Mouse (Mus musculus): ENCODE measurements around the gene Heatr6.

Gene Heatr6

DNA sequence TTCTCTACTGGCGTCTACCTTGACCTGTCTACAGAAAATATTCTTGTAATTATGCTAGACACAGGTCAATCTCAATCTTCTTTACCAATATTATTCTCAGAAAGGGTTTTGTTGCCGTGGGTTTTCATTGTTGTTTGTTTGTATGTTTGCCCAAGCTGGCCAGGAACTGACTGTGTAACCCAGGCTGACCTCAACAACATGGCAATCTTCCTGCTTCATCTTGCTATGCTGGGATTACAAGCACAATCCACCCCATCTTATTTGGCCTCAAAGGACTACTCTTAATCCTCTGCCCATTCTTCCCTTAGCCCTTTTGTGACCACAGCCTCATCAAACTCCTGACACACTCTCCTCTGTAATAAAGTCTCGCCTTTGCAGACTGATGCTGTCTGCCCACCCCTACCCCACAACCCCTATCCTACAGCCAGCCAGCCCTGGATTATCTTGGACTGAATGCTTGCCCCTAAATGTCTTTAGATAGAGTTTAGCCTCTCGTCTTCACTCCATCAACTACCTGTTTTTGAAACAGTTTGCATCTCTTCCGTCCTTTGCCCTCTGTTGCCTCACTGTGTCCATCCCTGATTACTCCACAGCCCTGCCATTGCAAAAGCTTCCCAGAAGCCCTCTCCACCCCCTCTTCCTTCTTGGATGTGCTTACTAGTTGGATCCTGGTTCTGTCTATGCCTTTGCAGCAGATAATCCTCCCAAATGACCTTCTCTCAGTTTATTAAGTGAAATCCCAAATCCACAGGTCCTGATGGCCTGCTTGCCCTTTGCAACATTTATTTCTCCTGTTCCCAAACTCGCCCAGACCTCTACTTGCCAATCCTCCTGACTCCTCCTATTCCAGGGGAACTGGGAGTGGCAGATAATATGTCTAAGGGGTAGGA lies 5.9 kb upstream of the Heatr6 start:
- DNase-seq: no peak

DNA sequence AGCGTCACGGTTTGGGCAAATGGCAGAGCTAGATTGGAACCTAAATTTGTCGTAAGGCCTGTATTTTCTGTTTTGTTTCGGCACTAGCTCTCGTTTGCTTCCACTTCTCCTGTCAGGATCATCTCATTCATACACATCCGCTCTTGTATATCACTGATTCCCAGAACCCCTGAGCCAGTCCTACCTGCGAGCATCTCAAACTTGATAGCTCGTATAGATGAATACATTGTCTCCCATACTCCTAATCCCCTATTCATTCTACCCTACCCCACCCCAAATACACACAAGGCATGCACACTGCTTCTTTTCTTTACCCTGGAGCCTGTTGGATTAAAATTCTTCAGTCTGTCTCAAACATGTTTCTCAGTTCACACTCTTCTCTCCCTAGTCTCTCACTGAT lies 731 bp downstream of the Heatr6 start:
- DNase-seq: no peak

DNA sequence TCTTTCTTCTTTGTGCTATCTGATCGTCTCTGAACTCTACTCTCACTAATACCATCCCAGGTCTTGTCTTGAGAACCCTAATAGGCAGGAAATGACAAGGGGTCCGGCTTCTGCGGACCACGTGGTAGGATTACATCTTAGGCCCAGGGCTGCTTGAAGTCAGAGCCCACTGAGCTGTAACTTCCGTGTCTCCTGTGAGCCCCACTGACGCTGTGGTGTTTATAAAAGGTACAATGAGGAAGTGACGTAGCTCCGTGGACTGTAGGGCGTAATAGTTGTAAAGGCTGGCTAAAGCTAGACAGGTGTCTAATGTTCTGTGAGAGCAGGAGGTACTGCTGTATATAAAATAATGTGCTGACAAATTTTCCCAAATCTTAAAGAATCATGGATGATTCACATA lies 13.8 kb downstream of the Heatr6 start:
- peak; percentile 39 to 51 for DNase-seq

DNA sequence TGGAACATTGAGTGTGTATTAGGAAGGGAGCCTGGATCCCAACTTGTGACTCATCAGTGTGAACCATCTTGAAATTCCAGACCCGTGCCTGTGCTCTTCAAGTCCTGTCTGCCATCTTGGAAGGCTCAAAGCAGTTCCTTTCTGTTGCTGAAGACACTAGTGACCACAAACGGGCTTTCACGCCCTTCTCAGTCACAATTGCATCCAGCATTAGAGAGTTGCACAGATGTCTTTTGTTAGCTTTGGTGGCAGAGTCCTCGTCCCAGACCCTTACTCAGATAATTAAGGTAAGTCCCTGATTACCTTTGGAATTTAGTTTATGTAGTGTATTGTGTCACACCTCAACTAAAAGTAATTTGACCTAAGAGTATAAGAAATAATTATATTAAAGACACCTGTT lies 15.5 kb downstream of the Heatr6 start:
- no peak for DNase-seq

DNA sequence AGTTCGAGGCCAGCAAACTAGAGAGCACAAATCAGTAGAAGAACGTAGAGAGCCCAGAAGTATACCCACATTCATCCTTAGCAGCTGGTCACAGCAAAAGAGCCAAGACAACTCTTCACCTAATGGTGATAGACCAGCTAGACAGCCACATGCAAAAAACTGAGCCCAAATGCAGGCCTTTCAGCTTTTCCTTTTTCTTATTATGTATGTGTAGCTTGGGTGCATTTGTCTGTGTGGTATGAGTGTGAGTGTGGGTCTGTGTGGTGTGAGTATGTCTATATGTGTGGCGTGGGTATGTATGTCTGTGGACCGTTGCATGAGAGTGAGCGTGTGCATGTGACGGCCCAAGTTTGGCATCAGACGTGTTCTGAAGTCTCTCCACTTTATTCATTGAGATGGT lies 17.5 kb downstream of the Heatr6 start:
- no peak for DNase-seq

DNA sequence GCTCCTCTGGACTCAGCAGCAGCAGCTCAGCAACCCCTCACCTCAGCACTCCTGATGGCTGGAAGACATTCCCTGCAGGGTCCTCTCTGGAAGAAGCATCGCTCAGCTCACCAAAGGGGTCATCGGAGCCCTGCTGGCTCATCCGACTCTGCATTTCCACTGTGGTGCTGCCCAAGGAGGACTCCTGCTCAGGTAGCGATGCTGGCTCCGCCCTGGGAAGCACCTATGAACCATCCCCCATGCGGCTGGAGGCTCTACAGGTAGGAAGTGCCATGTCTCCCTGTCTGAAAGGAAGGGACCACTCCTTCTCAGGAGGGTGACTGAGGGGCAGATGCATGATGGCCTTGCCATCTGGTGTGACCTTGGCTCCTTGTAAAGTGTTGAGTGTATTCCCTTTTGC lies 18.8 kb downstream of the Heatr6 start:
- DNase-seq: no peak

DNA sequence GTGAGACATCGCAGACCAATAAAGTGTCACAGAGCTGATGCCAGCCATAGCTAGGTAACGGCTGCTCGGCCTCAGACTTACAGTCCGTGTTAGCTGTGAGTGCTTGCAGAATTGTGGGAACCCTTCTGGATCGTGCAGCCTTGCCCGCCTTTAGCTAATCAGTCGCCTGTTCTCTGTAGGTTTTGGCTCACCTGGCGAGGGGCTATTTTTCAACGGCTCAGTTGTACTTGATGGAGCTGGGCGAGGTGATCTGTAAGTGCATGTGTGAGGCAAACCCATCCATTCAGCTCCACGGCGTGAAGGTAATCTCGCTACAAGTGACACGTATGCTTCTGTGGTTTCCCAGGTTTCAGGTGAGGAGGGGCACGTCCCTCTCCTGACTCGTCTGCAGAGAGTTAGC lies 20.2 kb downstream of the Heatr6 start:
- DNase-seq: no peak

DNA sequence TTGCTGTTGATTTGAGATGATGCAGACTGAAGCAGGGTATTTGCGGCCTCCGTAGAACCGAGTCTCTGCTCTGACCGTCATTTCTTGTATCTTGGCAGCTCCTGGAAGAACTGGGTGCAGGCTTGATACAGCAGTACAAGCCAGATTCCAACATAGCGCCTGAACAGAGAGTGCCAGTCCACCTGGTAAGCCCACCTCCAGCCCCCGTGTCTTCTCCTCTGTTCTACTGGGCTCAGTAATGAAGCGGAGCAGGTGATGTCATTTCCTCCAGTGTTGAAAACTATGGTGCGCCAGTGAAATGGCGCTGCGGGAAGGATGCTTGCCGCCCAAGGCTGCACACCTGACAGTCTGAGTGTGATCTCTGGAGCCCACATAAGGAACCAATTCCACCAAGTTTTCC lies 20.8 kb downstream of the Heatr6 start:
- DNase-seq: no peak

DNA sequence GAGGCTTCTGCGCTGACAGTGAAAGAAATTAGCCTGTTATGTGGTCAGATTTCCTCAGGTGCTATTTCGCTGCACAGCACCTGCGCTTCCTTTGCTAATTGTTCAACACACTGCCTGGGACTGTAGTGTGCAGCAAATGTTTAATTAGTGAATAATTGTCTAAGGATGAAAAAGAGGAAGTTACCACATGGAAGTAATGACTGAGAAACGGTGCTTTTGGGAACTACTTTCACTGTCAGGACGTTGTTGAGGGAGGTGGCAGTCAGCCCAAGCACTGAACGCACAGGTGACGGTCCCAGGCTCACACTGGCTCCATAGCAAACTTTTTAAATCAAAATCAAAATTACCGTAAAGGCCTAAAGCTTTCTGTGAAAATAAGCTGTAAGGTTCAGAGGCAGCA lies 23.3 kb downstream of the Heatr6 start:
- DNase-seq: no peak

DNA sequence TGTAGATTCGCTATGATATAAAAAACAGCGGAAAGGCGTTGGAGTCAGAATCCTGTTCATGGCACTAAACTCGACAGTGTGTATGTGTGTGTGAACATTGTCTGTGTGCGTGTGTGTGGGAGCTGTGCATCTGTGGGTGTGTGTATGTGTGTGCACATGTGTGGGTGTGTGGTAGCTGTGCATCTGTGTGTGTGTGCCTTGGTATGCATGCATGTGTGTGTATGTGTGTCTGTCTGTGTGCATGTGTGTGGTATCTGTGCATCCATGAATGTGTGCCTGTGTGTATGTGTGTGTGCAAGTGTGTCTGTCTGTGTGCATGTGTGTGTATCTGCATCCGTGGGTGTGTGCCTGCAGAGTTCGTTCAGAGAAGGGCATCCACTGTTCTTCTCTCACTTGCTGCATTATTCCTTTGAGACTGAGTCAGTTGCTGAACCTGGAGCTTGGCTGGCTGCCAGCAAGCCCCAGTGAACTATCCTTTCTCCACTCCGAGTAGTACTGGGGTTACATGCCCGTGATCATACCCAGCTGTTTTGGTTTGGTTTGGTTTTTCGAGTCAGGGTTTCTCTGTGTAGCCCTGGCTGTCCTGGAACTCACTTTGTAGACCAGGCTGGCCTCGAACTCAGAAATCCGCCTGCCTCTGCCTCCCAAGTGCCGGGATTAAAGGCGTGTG lies 30.6 kb downstream of the Heatr6 start:
- DNase-seq: no peak

DNA sequence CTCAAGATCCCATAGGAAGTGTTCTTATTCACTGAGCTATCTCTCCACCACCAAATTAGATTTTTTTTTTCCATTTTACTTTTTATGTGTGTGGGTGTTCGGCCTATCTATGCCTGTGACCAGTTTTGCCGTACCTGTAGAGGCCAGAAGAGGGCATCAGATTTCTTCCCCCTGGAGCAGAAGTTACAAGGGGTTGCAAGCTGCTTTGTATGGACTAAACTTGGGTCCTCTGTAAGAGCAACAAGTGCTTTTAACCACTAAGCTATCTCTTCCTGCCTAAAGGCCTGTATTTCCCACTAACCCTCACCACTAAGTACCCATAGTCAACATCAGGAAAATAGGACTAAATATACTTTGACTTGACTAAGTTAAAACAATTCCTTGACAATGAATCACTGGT lies 31.2 kb downstream of the Heatr6 start:
- DNase-seq: peak; percentile 57 to 62

DNA sequence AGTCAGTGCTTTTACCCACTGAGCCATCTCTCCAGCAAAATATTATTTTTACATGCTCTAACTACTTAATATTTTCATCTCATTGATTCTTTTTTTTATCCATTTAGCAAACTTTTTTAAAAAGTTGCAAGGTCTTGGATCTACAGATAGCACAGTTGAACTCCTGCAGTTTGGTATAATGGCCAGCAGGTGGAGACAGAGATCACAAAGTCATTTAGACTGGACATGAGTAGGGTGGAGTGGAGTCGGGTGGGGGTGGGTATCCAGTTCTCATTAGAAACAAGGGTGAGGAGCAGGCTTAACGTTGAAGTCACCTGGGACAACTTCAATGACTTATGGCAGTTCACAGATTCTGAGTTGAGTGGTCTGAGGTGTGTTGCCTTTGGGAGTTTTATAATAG lies 31.9 kb downstream of the Heatr6 start:
- peak; percentile 65 to 69 for DNase-seq

DNA sequence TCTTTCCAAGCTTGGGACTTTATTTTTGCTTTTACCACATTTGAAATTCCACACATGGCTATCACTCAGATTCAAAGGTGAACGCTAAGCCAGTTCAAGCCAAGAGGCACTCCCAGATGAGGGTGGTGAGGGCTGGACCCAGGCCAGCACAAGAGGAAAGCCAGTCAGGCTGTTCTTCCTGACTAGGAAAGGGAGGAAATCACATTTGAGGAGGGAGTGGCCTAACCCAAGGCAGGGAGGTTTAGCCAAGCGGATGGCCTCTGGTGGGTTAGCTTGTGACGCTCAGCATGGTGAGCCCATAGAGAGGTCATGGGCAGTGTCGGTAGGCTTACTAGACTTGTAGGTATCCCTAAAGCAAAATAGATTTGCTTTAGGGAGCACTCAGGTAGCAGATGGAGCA lies 33.3 kb downstream of the Heatr6 start:
- DNase-seq: no peak

DNA sequence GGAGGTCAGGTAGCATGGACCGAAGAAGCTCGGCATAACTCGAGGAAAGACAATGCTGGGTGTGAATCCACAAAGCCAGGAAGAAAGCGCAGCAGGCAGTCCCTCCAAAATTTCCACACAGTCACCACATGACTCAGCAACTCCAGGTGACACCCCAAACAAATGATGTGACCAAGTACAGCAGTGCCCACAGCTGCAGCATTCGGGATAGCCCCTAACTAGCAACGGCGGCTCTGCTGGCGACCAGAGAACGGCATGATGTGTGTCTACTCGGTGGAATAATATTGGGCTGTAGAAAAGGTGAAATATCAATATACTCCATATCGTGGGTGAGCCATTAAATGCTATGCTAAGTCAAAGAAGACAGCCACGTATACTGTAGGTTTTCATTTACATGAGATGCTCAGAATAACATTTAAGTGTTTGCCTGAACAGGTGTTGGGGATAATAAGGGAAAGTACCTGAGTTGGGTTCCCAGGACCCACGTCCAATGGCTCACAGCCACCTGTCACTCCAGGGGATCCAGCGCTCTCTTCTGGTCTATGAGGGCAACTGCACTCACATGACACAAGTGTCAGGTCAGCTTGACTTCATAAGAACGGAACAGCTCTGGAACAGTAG lies 34.0 kb downstream of the Heatr6 start:
- peak; percentile 34 to 39 for DNase-seq

DNA sequence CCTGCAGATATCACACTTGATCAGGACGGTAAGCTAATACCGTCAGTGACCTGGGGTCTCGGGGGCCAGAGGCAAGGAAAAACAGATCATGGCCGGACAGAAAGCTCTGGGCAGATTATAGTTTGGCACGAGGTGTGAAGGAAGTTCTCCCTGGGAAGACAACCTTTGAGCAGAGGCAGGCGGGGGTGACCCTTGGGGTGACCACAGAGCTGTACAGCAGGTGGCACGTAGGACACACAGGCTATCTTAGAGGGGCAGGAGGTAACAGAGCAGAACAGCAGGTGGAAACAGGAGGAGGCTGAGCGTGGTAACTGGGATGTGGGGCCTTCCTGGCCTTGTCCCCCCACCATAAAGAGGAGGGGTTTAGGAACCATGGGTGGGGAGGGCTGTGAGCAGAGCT lies 34.8 kb downstream of the Heatr6 start:
- no peak for DNase-seq

DNA sequence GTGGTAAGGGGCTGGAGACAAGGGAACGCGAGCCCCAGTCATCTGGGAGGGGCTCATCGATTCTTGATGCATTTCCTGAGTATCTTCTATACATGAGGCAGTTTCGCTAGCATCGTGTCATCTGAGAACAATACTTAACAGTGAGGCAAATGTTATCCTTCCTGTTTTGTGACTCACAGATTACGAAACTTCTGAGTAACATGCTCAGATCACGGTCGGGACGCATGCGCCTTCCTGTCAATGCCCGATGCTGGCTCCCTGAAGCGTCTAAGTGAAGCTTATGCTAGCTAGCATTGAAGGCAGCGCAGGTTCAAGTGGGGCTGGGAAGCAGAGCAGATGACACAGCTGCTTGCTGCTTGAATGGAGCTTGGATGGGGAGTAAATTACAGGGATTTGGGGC lies 35.8 kb downstream of the Heatr6 start:
- peak; percentile 67 to 71 for DNase-seq

DNA sequence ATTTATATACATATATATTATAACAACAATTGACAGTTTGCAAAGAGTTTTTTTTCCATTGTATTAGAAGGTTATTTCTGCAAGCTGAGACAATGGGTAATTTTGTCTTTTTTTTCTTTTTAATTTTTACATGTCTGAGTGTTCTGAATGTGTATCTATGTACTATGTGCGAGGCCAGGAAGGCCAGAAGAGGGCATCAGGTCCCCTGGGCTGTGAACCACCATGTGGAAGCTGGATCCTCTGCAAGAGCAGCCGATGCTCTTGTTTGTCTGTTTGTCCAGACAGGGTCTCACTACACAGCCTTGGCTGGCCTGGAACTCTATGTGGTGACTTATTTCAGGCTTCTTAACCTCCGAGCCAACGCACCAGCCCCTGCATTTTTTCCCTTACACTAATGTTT lies 37.6 kb downstream of the Heatr6 start:
- no peak for DNase-seq

DNA sequence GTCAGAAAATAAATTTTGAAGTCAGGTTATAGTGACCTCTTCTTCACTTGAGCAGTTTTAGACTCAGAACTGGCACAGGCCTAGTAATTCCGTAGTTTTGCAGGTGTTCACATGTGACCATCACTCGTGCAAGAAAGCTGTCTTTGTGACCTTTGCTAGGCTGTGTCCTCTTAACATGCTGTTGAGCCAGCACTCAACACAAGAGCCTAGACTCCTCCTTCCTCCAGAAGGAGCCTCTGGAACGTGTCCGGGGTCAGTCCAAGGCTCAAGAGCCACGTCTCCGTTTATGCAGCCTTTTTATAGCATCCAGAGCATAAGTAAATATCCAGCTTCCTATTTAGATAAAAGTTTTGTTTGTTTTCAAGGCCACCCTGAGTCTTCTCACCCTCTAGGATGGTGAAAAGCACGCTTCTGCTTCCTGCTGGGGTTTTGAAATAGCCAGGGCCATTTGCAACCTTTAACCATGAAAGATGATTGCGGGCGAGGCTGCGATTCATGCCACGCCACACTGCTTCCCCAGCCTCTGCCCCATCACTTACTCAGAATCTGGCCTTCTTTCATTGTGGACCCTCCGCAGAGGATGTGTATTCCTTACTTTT lies 38.9 kb downstream of the Heatr6 start:
- no peak for DNase-seq

DNA sequence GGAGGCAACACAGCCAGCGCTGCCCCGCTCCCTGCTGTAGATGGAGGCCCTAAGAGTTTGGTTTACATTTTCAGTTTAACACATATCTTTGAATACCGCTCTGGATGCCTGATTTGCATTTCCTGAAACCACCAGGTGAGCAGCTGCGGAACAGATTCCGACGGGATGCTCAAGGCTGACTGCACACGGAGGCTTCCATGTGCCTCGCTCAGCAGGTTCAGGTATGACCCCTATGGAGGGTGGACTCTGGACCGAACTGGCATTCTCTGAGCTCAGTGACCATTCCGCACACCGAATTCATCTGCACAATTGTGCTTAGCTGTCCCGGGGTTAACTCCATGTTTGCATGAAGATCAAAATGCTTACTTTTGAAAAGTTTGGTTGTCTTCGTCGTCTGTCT lies 39.8 kb downstream of the Heatr6 start:
- DNase-seq: no peak

DNA sequence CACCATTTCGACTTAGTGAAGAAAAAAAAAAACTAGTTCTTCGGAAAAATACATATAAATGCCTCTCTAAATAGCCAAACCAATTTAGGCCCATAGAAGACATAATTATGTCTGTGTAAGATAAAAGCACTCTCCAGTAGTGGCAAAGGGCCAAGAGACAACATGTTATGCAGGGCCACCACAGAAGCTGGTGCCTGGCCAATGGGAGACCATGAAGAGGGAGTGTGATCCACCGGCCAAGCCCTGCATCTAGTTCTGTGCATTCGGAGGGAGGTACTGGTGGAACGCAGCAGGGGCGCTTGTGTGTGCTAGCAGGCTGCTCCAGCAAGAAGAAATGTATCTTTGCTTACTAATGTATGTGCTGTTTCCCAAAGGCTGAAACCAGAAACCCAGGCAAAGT lies 42.6 kb downstream of the Heatr6 start:
- no peak for DNase-seq

DNA sequence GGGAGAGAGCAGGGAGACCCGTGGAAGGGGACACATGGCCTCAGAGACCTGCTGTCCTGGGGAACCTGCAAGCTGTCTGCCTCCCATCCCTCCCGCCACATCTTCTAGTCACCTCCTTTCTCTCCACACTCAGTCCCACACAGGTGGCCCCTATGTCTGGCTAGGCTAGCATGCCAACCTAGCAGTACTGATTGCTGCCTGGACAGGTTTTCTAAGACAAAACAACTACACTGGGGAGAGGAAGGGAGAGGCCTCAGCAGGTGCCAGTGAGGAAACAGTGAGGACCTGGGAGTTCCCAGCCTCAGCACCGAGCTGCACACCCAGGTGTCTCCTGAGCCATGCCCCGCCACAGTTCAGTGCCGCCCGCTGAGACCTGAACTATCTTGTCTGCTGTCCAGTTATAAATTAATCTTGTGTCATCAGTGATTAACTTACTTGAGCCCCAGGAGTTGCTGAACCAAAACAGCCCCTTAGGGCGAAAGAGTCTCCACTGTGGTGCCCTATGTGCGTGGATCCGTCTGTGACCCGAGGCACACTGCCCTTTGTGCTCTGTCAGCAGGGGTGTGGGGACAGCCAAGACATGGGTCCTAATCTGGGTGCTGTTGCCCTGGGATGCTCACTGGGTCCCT lies 43.6 kb downstream of the Heatr6 start:
- no peak for DNase-seq

DNA sequence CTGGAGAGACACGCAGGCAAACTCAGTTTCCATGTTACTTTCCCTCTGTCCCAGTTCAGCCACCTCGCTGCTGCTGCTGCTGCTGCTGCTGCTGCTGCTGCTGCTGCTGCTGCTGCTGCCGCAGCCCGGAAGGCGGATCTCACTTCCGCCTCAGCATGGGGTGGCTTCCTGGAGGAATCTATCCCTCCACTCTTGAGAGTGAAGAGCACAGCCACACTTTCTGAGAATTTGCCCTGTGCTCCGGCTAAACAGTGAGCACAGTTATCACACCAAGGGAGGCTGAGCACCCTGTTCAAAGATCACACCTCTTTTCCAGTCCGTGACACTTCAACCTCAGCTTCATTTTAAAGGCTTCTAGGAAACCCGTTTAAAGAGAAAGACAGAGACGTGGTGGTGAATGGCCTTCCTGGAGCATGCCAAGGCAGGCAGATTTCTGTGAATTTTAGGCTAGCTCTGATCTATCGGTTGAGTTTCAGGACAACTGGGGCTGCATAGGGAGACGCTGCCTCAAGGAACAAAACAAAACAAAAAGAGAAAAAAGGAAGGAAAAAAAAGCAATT lies 46.5 kb downstream of the Heatr6 start:
- DNase-seq: no peak

DNA sequence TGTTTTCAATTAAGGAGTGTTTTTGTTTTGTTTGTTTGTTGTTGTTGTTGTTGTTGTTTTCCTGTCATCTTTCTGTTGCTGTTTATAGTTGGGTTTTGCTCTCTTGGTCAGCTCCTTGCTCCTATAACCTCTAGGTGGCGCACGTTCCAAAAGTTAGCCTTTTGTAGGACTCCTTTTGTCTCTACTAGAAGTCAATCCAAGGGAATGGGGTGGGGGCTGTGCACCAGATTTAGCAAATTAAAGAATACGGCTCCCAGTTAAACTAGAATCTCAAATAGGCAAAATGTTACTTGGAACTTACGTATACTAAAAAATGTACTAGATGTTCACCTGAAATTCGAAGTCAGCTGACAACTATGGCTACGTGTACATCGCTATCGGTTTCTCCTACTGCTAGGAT lies 48.7 kb downstream of the Heatr6 start:
- DNase-seq: peak; percentile 38 to 48
